Mouse (Mus musculus) activated CD4-positive, CD25-positive, alpha-beta regulatory T cell, adult 4 months (primary cell): Measurements from ENCODE around the gene Clptm1l. TPM values are rescaled to one million over a fixed set of nuclear protein-coding genes. Genes with fewer than 3 reads are reported as not detected.

Experiments used
- ATAC-seq: one replicate; pipeline ENCODE4 v1.8.0; 2017
- polyA plus RNA-seq, 2 experiments: library from polyadenylated mRNA; unstranded; fragments of 100-300 nt; shearing (Covaris generic); gene quantifications; one replicate each; pipeline ENCODE4 v1.2.1; 2017

Clptm1l gene
- polyA plus RNA-seq, 2 experiments from 2014 or later: 30.6 to 33.6 TPM

DNA sequence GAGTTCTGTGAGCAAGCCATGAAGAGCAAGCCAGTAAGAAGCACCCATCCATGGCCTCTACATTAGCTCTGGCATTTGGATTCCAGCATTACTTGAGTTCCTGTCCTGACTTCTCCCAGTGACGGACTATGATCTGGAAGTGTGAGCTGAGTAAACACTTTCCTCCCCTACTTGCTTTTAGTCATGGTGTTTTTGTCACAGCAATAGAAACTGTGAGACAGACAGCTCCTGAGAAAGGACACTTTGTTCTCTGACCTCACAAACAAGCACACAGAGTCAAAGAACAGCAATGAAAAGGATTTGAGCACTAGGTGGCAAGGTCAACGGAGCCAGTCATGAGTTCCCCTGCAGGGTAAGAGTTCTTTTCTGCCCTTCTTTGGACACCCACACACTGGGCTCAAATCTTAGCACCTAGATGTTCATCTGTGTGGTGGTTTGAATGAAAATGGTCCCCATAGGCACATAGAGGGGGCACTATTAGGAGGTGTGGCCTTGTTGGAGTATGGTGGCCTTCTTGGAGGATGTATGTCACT, 56.4 kb downstream of the Clptm1l start:
- no peak for ATAC-seq

Other genes starting within 250 kb of the Clptm1l start
- gene Lpcat1, start 136.8 kb upstream of the Clptm1l start, polyA plus RNA-seq: 10 to 100 TPM; 22.3 to 28.0 TPM
- gene Slc6a3, start 67.3 kb upstream of the Clptm1l start, polyA plus RNA-seq: not detected
- gene Tert, start 22.9 kb downstream of the Clptm1l start, polyA plus RNA-seq: 1 to 10 TPM; 2.4 to 2.8 TPM
- gene Slc6a18, start 74.0 kb downstream of the Clptm1l start, polyA plus RNA-seq: not detected
- under 1 TPM in 1 of 2 experiments, not detected in 1; 0.26 TPM for gene Slc6a19, start 100.9 kb downstream of the Clptm1l start, polyA plus RNA-seq
- gene Slc12a7, start 129.1 kb downstream of the Clptm1l start, polyA plus RNA-seq: 10 to 100 TPM; 30.3 to 34.9 TPM
- under 1 TPM in 1 of 2 experiments, not detected in 1; 0.19 TPM for gene Nkd2, start 243.6 kb downstream of the Clptm1l start, polyA plus RNA-seq